Mouse (Mus musculus) thymus, adult 2 months (tissue): ENCODE measurements around the gene Gkap1. TPM values are rescaled to one million over a fixed set of nuclear protein-coding genes. Genes with fewer than 3 reads are reported as not detected.

Experiments
- DNase-seq: peaks from one replicate; pipeline ENCODE4 v3.0.0; 2021
- H3K27ac ChIP-seq: fragments of 200-500 bp; 2 replicates; pipeline ENCODE4 v1.5.1; 2012; ENCODE audit warnings: low read length, control low read depth; ENCODE audit not compliant: control insufficient read depth, insufficient read depth
- H3K27me3 ChIP-seq: fragments of 200-500 bp; 2 replicates; pipeline ENCODE4 v1.6.1; 2012; ENCODE audit warnings: mild to moderate bottlenecking, low read length, moderate library complexity, mixed read lengths; ENCODE audit not compliant: control insufficient read depth, insufficient read depth
- H3K36me3 ChIP-seq: fragments of 200-500 bp; 2 replicates; pipeline ENCODE4 v1.6.1; 2012; ENCODE audit warnings: mild to moderate bottlenecking, low read length, moderate library complexity; ENCODE audit not compliant: control insufficient read depth, insufficient read depth
- H3K4me1 ChIP-seq: fragments of 200-500 bp; replicated peaks from 2 replicates; pipeline ENCODE4 v1.6.1; 2012; ENCODE audit warnings: low read length; ENCODE audit not compliant: control insufficient read depth, insufficient read depth
- H3K4me3 ChIP-seq: fragments of 200-500 bp; 2 replicates; pipeline ENCODE4 v1.5.1; 2012; ENCODE audit warnings: mild to moderate bottlenecking, low read length, control low read depth, moderate library complexity; ENCODE audit not compliant: control insufficient read depth, insufficient read depth
- CTCF ChIP-seq: fragments of 200-500 bp; IDR thresholded peaks from 2 replicates; pipeline ENCODE4 v1.5.1; 2012; ENCODE audit warnings: mild to moderate bottlenecking, control low read depth, low read length, moderate library complexity, borderline replicate concordance; ENCODE audit not compliant: control insufficient read depth, poor library complexity, insufficient read depth; ENCODE audit errors: extremely low read depth
- POLR2A ChIP-seq: fragments of 200-500 bp; IDR thresholded peaks from 2 replicates; pipeline ENCODE4 v1.6.1; 2012; ENCODE audit warnings: mild to moderate bottlenecking, low read length, control low read depth, moderate library complexity; ENCODE audit not compliant: control insufficient read depth, poor library complexity, insufficient read depth; ENCODE audit errors: extremely low read depth
- WGBS: fragments of 180-500 bp; shearing (Covaris S2); methylation state at CpG from one replicate; pipeline ENCODE4 v1.1.7; 2018; 5-methylcytosine and 5-hydroxymethylcytosine counted together
- polyA plus RNA-seq: library from polyadenylated mRNA; depleted of rRNA; stranded (reverse); fragments of >200 nt; gene quantifications from 2 replicates; pipeline ENCODE4 v1.2.3, GENCODE M21; 2012

Gkap1 gene
- polyA plus RNA-seq, 1 experiment = 4.0 TPM

DNA sequence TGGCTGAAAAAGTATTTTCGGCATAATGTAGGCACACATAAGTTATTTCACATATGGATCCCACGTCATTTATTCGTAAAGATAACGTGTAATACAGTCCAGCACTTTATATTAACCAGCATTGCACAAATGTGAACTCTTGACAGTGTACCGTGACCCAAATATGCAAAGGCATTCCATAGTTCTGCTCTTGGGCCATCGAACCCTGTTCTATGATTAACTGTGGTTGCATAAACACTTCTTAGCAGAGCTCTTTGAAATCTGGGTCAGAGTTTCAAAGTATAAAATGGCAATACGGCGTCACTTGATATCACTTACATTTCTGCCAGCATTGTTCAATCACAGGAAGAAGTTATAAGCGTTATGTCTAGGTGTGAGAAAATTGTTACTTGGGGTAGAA, 59.1 kb downstream of the Gkap1 start:
- H3K27ac ChIP-seq = no peak overlapping the region
- H3K4me1 ChIP-seq = peaks cover 8% of the 10 kb centered on the region
- DNase-seq = no peak
- H3K4me3 ChIP-seq = no peak overlapping the region
- no peak for TF ChIP-seq POLR2A
- no peak for TF ChIP-seq CTCF
- no peaks in the 10 kb centered on the region for H3K36me3 ChIP-seq
- WGBS = 93% methylated on average over 9 of the region's 9 CpGs
- no peaks in the 10 kb centered on the region for H3K27me3 ChIP-seq

DNA sequence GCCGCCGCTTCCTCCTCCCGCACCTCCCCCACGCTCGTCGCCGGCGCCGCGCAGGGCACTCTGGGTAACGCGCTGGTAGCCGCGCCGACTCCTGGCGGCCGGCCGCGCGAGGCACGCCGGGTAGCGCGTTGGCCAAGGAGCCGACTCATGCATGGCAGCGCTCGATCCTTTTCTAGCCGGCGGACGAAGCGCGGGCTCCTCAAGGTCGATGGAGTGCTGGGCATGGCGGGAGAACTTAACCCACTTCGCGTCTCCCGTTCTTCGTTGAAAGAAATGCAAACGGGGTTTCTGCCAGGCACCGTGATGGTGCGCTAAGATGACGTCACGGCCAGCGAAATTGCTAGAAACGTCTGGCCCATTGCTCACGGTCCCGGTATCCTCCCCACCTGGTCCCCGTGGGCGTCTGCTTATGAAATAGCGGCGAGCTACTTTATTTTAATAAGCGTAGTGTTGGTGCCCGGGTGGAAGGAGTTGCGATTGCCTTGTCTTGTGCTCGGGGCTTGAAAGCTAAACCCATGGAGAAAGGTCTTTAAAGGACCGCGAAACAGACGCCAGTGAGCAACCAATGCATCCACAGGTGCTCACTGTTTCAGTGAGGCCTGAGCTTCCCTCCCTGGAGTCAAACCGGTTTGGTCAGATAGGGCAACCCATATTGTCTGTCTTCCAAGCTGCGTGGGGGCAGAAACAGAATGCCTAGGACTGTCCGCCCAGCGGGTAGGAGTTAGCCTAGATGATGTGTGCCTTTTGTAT, 59.7 kb downstream of the Gkap1 start, which contains the start of gene Ubqln1:
TSS of gene Ubqln1 (minus strand) at position 62 of the 750 bp plus-strand sequence.
- Histone ChIP-seq H3K27ac (peak within 1 kb of the TSS; percentile 40), H3K27me3 (no peaks in the 10 kb centered on the region), H3K4me1 (peaks cover 8% of the 10 kb centered on the region), H3K4me3 (peak within 1 kb of the TSS; percentile 87), H3K36me3 (no peaks in the 10 kb centered on the region)
- peak; percentile 91 for DNase-seq
- 2% methylated on average over 62 of the region's 62 CpGs for WGBS
- TF ChIP-seq CTCF = peak; percentile 47; the same call in 1 of the 2 replicates
- peak; percentile 81 for TF ChIP-seq POLR2A

DNA sequence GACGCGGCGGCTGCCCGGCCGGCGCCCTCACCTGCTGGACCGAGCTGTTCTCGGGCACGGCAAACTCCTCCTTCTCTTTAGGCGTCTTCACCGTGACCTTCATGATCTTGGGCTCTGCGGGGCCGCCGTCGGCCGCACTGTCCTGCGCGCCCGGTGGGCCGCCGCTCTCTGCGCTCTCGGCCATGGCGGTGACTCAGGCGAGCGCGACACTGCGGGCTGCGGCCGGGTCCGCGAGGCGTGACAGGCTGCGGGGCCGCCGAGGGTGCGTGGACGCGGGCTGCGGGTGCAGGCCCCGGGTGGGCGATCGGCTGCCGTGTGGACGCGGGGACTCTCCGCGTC, 60.3 kb downstream of the Gkap1 start:
- H3K27me3 ChIP-seq = no peaks in the 10 kb centered on the region
- no peak overlapping the region for H3K27ac ChIP-seq
- no peak for DNase-seq
- peaks cover 8% of the 10 kb centered on the region for H3K4me1 ChIP-seq
- H3K4me3 ChIP-seq = peak overlapping the region; percentile 87
- TF ChIP-seq POLR2A (no peak), CTCF (no peak)
- under 1% methylated on average over 48 of the region's 48 CpGs for WGBS
- no peaks in the 10 kb centered on the region for H3K36me3 ChIP-seq

DNA sequence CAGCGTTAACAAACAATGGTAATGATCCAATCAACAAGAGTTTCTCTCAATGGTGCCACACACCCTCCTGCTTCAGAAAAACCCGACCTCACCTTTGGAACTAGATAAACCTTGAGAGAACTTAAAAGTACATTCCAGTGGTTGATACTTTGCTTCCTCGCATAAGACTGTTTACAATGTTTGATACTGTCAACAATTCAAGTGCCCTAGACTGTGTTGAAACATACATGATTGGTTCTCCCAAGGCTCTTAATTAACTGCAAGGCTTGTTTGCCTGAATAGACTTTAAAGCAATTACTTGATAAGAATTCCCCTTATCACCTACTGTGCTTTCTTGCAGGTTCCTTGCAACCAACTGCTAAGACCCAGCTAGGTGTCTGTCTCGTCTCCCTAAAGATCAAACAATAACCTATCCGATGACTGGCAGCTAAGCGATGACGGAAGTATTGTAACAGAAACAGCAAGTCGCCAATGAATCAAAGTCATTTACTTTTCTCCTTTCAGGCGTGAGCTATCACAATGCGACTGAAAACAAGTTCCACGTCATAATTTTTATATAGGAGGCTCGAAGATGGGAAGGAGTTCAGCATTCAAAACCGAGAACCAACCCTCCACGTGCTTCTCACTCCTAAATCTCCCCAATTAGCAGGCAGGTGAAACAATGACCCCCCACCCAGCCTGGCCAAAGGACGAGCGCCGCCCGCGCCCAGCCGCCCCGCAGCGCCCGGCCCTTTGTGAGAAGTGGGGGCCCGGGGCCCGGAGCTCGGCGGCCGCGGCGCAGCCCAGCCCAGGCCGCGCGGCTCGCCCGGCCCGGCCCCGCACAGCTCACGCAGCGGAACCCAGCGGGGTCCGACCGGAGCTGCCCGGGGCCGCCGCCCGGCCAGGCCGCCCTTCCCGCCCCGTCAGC, 60.9 kb downstream of the Gkap1 start:
- TF ChIP-seq POLR2A (no peak), CTCF (no peak)
- WGBS = 5% methylated on average over 49 of the region's 49 CpGs
- H3K4me1 ChIP-seq = peaks cover 8% of the 10 kb centered on the region
- H3K27me3 ChIP-seq = no peaks in the 10 kb centered on the region
- DNase-seq = peak; percentile 15
- H3K4me3 ChIP-seq = peak overlapping the region; percentile 87
- no peaks in the 10 kb centered on the region for H3K36me3 ChIP-seq
- H3K27ac ChIP-seq = peak overlapping the region; percentile 36

DNA sequence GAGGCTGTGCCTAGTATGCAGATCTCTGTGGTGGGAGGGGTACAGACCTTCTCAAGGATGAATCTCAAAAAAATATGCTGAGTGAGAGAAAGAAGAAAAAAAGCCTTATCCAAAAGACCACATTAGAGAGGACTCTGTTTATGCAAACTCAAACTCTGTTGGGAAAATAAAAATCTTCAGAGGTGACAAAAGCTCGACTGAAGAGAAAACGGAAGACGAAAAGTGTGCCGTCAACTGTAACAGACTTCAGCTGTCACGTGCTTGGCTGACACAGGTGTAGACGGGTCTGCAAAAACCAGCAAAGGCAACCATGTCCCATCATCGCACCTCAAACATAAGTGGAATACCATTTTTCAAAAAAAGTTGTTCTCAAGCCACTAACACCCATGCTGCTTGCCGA, 61.7 kb downstream of the Gkap1 start:
- no peak overlapping the region for H3K27ac ChIP-seq
- peaks cover 8% of the 10 kb centered on the region for H3K4me1 ChIP-seq
- H3K36me3 ChIP-seq = no peaks in the 10 kb centered on the region
- H3K27me3 ChIP-seq = no peaks in the 10 kb centered on the region
- DNase-seq = peak; percentile 16
- WGBS = 71% methylated on average over 8 of the region's 8 CpGs
- no peak for TF ChIP-seq POLR2A
- no peak for TF ChIP-seq CTCF
- H3K4me3 ChIP-seq = no peak overlapping the region

DNA sequence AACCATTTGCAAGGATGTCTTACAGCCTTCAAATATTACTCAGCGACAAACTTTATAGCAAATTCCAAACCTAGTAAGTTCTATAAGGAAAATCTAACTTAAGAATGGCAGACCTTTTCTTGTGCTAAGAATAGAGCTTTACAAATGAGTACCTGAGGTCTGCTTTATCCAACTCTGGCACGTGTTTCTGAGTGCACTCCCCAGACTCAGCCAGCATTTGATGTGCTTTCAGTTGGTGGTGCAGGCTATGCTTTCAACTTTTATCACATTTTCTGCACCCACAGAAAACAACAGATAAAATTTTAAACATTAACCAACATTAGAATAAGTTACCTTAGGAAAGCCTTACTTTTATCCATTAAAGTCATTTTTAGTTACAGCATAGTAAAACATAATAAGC, 63.0 kb downstream of the Gkap1 start:
- no peak for DNase-seq
- WGBS = 73% methylated on average over 2 of the region's 2 CpGs
- H3K36me3 ChIP-seq = no peaks in the 10 kb centered on the region
- no peak overlapping the region for H3K4me3 ChIP-seq
- H3K4me1 ChIP-seq = peaks cover 8% of the 10 kb centered on the region
- H3K27ac ChIP-seq = no peak overlapping the region
- TF ChIP-seq POLR2A = no peak
- TF ChIP-seq CTCF = no peak
- no peaks in the 10 kb centered on the region for H3K27me3 ChIP-seq

DNA sequence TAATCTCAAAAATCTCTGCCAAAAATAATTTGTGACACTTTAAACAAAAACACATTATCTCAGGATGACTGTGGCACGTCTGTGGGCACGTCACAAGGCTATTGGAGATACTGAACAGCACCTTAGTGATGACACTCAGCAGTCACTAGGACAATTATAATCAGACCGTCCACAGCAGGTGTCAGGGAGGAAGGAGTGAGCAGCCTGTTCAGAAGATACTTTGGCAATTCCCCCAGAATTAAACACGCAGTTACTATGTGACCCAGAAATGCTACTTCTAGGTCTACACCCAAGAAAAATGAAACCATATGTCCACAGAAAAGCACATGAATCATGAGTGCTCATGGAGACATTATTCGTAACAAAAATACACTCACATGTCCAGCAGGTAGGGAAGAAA, 65.1 kb downstream of the Gkap1 start:
- WGBS = 90% methylated on average over 5 of the region's 5 CpGs
- Histone ChIP-seq H3K36me3 (no peaks in the 10 kb centered on the region), H3K27me3 (no peaks in the 10 kb centered on the region), H3K27ac (no peak overlapping the region), H3K4me3 (no peak overlapping the region), H3K4me1 (peaks cover 9% of the 10 kb centered on the region)
- TF ChIP-seq POLR2A (no peak), CTCF (no peak)
- DNase-seq = no peak
